Mouse (Mus musculus) left cerebral cortex, adult 11 months (tissue): ENCODE results near the gene Ccna2.
"Not testable (repeated sequence)": the region's sequence is repeated elsewhere in the genome, so short reads cannot be mapped to it uniquely, and the experiment has no call there.

Source experiments
- DNase-seq: peaks from one replicate; pipeline ENCODE4 v3.0.0; 2022; ENCODE audit warnings: low spot score

The Ccna2 gene

GRCm38 (mm10) chr3:36571827-36572378 lies at the start of gene Ccna2:
Gene Ccna2, minus strand, starts transcription at chr3:36572150.
- DNase-seq, result peak; percentile 93

GRCm38 (mm10) chr3:36618181-36618580 lies 46.2 kb upstream of the Ccna2 start:
- DNase-seq, result no peak

DNA sequence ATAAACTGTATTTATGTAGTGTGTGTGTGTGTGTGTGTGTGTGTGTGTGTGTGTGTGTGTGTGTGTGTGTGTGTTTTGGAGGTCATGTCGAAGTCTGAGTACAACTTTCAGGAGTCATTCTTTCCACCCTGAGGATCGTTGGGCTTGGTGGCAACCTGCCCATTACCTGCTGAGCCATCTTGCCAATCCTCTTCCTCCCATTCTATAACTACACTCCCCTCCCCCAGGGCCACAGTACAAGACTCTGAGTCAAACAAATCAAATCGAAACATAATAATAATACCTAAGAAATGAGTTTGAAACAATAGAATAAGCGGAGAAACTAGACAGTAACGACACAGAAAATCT lies 41.9 kb upstream of the Ccna2 start:
- no peak for DNase-seq

- DNase-seq, result peak; percentile 93
Measured at GRCm38 (mm10) chr3:36613202-36613907, 41.4 kb upstream of the Ccna2 start, which contains the start of gene Bbs7. Gene Bbs7, minus strand, starts transcription at chr3:36613477.

- no peak for DNase-seq
Measured at GRCm38 (mm10) chr3:36612687-36613086, 40.7 kb upstream of the Ccna2 start.

DNA sequence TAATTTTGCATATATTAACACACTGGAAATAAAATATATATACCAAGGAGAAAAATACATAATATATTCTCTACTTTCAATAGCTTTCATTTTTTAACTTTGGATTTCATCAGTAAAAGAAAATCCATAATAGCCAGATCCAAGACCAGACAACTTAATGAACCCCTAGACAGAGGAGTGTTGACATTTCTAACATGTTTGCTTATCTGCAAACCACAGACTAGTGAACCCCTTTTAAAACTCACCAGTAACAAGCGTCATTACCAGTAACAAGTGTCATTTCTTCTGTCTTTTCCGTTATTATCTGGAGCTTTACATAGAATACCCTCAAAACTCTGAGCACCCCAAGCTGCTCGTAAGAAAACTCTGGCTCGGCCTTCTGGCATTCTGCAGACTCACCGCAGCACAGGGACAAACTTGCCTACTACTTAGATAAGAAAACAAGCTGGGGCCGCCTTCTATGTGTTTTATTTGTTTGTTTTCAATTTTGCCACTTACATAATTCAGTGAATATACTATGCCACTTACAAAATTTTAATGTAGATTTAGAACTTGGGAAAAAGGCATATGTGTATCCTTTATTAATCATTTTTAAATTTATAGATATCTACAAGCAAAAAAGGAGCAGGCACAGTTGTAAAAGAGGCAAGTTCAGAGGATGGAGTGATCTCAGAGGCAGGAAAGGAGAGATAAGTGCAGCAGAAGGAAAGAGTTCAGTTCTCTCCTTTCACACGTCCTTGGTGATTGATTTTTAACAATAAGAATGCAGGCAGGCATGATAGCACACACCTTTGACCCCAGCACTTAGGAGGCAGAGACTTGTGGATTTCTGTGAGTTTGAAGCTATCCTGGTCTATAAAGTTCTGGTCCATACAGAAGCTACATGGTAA lies 34.2 kb upstream of the Ccna2 start:
- no peak for DNase-seq

DNA sequence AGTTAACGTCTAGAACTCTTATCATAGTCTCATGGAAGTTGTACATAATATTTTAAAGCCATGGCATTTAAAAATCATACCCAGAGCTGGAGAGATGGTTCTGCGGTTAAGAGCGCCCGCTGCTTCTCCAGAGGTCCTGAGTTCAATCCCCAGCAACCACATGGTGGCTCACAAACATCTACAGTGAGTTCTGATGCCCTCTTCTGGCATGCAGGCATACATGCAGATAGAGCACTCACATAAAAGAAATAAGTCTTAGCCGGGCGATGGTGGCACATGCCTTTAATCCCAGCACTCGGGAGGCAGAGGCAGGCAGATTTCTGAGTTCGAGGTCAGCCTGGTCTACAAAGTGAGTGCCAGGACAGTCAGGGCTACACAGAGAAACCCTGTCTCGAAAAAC lies 27.8 kb upstream of the Ccna2 start:
- DNase-seq, result not testable (repeated sequence)

- DNase-seq, result no peak
Measured at GRCm38 (mm10) chr3:36598811-36599210, 26.9 kb upstream of the Ccna2 start.

DNA sequence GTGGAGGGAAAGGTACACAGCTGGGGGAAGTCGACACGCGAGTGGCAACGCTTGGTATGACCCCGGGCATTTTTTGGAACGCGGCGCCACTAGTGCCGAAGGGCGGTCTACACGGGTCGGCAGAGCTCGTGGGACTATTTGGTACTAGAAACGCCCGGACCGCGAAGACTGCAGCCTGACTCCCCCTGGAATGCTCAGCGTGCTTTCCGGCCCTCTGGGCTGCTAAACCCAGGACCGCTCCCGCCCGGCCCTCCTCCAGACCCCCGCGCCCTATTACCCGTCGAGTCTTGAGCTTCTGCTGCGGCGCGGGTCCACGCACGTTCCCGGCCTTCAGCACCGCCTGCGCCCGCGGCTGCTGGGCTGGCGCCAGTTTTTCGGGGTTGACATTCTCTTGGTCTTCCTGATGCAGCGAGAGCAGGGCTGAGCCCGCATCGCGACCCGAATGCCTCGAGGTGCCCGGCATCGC lies 556 bp downstream of the Ccna2 start:
- DNase-seq, result no peak

DNA sequence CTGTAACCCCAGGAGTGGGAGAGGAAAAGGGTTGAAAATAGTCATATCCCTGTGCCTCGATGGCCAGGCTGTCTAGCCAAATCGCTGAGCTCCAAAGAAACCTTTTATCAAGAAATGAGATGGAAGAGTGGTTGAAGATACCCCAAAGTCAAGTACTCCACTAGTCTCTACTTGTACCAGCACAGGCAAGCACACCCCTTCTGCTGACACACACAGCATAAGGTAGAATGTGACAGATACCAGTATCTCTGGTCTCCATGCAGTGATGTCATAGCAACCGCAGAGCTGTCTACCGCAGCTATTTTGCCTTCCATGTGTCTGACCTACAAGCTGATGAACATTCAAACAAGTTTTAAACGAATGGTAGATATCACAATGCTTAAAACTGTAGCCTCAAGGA lies 2.1 kb downstream of the Ccna2 start:
- DNase-seq, result no peak

GRCm38 (mm10) chr3:36563666-36564065 lies 8.3 kb downstream of the Ccna2 start:
- DNase-seq, result no peak

DNA sequence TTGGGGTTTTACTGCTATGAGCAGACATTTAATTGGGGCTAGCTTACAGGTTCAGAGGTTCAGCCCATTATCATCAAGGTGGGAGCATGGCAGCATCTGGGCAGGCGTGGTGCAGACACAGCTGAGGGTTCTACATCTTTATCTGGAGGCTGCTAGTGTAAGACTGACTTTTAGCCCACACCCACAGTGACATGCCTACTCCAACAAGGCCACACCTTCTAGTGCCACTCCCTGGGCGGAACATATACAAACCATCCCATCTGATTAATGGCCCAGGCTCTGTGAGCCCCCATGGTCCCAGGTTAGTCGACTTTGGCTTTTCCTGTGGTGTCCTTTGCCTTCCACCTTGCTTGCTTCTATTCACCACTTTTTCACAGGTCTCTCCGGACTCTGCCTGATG lies 12.3 kb downstream of the Ccna2 start:
- DNase-seq, result no peak

GRCm38 (mm10) chr3:36557601-36558000 lies 14.3 kb downstream of the Ccna2 start:
- no peak for DNase-seq

GRCm38 (mm10) chr3:36552406-36553047 lies 19.4 kb downstream of the Ccna2 start, which contains the start of gene Exosc9:
Gene Exosc9, plus strand, starts transcription at chr3:36552606.
- peak; percentile 86 for DNase-seq

- no peak for DNase-seq
Measured at GRCm38 (mm10) chr3:36551851-36552384, 20.0 kb downstream of the Ccna2 start.

- no peak for DNase-seq
Measured at GRCm38 (mm10) chr3:36551343-36551742, 20.6 kb downstream of the Ccna2 start.

DNA sequence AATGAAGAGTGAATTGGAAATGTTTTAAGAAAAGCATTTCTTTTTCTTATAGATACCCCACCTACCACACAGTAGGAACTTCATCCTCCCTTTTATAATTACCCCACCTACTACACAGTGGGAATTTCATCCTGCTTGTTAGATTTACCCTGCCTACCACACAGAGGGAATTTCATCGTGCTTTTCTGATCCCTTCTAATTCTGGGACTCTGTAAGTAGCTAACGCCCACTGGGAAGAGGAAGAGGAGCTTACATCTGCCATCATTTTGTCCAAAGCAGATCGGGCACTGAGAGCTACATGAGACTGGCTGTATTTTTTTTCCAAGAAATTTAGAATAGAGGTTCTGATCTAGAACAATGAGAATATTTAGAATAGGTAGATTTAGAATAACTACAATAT lies 27.0 kb downstream of the Ccna2 start:
- DNase-seq, result no peak

DNA sequence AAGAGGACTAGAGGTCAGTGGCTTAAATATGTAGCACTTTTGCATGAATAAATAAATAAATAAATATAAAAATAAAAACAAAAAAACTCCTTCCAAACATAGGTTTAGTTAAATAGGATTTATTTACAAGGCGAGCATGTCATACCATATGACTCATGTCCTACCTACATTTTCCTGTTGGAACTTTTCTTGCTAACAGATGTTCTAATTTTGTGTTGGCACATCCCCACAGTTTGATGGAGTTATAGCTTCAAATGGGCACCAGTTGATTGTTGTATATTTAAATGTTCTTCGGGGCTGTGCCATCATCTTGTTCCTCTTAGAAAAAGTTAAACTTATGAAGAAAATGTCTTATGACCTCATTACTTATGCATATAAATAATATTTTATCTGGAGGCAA lies 30.6 kb downstream of the Ccna2 start:
- no peak for DNase-seq

DNA sequence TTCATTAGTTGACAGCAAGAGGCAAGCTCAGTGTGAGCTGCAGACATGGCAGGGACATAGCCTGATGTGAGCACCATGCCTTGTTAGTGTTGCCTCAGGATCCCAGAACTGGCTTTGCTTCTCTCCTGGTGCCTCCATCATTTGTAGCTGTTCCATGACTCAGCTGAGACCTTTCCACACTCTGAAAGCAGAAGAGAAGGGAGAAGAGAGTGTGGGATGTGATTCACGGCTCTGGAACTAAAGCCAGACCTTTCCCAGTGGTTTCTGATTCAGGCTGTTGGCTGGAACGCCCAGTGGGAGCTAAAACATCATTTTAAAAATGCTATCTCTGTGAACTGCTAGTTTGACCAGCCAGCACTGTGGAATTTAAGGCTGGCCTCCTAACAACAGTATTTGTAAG lies 31.2 kb downstream of the Ccna2 start:
- DNase-seq, result no peak

DNA sequence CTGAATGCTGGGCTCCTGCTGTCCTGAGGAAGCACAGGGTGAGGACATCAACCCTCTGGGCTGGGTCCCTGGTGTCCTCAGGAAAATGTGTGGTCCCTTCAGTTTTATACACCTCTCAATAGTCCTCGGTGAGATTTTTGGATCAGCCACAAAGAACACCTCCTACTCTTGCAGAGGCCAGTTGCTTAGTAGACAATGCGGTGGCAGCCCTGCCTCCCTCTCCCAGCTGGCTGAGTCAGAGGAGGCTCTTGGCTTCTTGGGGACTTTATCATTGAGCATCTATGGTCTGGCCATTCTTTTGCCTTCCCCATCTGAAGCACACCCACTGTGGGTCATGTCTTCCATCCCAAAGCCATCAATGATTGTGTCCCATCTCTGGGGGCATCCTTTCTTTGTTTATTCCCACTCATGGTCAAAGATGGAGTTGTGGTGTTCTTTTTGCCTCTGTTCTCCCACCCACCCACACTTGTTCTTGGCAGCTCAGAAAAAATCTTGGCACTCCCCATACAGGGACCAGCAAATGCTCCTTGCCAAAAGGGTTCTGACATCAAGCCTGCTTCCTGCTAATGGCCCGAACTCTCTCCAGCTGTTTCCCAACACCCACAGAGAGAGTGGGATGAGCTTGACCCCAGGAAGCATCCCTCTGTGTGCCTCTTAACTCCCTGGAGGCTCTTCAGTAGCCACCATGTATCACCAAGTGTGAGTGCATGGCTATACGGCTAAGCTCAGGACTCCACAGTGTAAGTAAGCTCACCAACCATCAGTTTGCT lies 34.1 kb downstream of the Ccna2 start:
- no peak for DNase-seq

- DNase-seq, result no peak
Measured at GRCm38 (mm10) chr3:36536041-36536440, 35.9 kb downstream of the Ccna2 start.
